Mouse (Mus musculus) liver, adult 2 months (tissue): ENCODE measurements around the gene Btbd35f26.
"Not testable (repeated sequence)": the region's sequence is repeated elsewhere in the genome, so short reads cannot be mapped to it uniquely, and the experiment has no call there.

Experiments
- CTCF ChIP-seq: fragments of 200-500 bp; IDR thresholded peaks from 2 replicates; pipeline ENCODE4 v1.5.1; 2011; ENCODE audit warnings: low read depth, low read length, control low read depth
- POLR2A ChIP-seq: fragments of 200-500 bp; IDR thresholded peaks from 2 replicates; pipeline ENCODE4 v1.6.1; 2011; ENCODE audit warnings: low read length, control low read depth; ENCODE audit not compliant: insufficient read depth; ENCODE audit errors: extremely low read depth

GRCm38 (mm10) chrX:31383818-31384217 is 47.6 kb downstream of the Btbd35f26 start, which contains the start of gene Btbd35f19:
- TF ChIP-seq POLR2A, CTCF: not testable (repeated sequence)
